Comparison of ENCODE assay signal across 7 mouse cellular contexts in genomic region chr15:98976763-98977758, GRCm38 (mm10). TPM values are rescaled to one million over a fixed set of nuclear protein-coding genes. Genes with fewer than 3 reads are reported as not detected.
DNase-seq lines count a peak whose midpoint lies in the region; ATAC-seq and TF ChIP-seq lines count a peak whose summit lies in the region.

No protein-coding gene starts in this region.

- no peaks in the 10 kb centered on the region for H3K36me3 ChIP-seq in neural tube, embryonic 11.5 days (ENCODE audit: control insufficient read depth, insufficient read depth, low read length)
- H3K36me3 ChIP-seq in embryonic facial prominence, embryonic 14.5 days (ENCODE audit: control insufficient read depth, insufficient read depth, low read length) = no peaks in the 10 kb centered on the region
- H3K36me3 ChIP-seq in kidney, embryonic 15.5 days = no peaks in the 10 kb centered on the region
- H3K36me3 ChIP-seq in stomach, postnatal 0 days (ENCODE audit: control insufficient read depth, insufficient read depth, low read length) = no peaks in the 10 kb centered on the region
- H3K36me3 ChIP-seq in liver, embryonic 12.5 days = no peaks in the 10 kb centered on the region

- no peak overlapping the region for H3K9ac ChIP-seq in neural tube, embryonic 11.5 days (ENCODE audit: low read length)
- H3K9ac ChIP-seq in embryonic facial prominence, embryonic 14.5 days (ENCODE audit: low read depth, low read length) = peak overlapping the region; percentile 5; the same call in 1 of the 2 replicates
- no peak overlapping the region for H3K9ac ChIP-seq in kidney, embryonic 15.5 days
- H3K9ac ChIP-seq in stomach, postnatal 0 days (ENCODE audit: low read length) = no peak overlapping the region
- H3K9ac ChIP-seq in liver, embryonic 12.5 days = no peak overlapping the region

- no peak overlapping the region for H3K4me2 ChIP-seq in neural tube, embryonic 11.5 days (ENCODE audit: low read depth)
- peak overlapping the region; percentile 35 for H3K4me2 ChIP-seq in embryonic facial prominence, embryonic 14.5 days (ENCODE audit: low read depth, low read length)
- H3K4me2 ChIP-seq in kidney, embryonic 15.5 days = peak overlapping the region; percentile 34; the same call in 1 of the 2 replicates
- H3K4me2 ChIP-seq in stomach, postnatal 0 days (replicated peaks; ENCODE audit: low read depth) = no peak overlapping the region
- H3K4me2 ChIP-seq in liver, embryonic 12.5 days = no peak overlapping the region

- H3K27ac ChIP-seq in neural tube, embryonic 11.5 days (ENCODE audit: low read depth, low read length) = peak overlapping the region; percentile 64; the same call in 1 of the 2 replicates
- H3K27ac ChIP-seq in embryonic facial prominence, embryonic 14.5 days (replicated peaks; ENCODE audit: low read depth, low read length) = peak overlapping the region; percentile 69
- peak overlapping the region; percentile 41 for H3K27ac ChIP-seq in kidney, embryonic 15.5 days
- H3K27ac ChIP-seq in stomach, postnatal 0 days (replicated peaks) = 0 out of 2 replicates have a peak overlapping the region, but pooled peaks have one; percentile 49
- no peak overlapping the region for H3K27ac ChIP-seq in liver, embryonic 12.5 days

- no peak for DNase-seq in neural tube, embryonic 11.5 days (ENCODE audit: low spot score)
- no peak for DNase-seq in neural tube, embryonic 10.5 days (ENCODE audit: extremely low spot score, low spot score)
- no peak for DNase-seq in embryonic facial prominence, embryonic 14.5 days (ENCODE audit: low spot score)
- no peak for DNase-seq in stomach, postnatal 0 days (ENCODE audit: low spot score)
- DNase-seq in urinary bladder, adult 18-20 months (ENCODE audit: low spot score in 2 of 2) = no peak

- TF ChIP-seq CTCF in stomach, postnatal 0 days (IDR thresholded peaks at IDR 0.05; ENCODE audit: low read depth) = no peak

- WGBS in neural tube, embryonic 11.5 days = 72% methylated on average over 21 of the region's 21 CpGs
- WGBS in embryonic facial prominence, embryonic 14.5 days = 50% methylated on average over 21 of the region's 21 CpGs
- 64% methylated on average over 21 of the region's 21 CpGs for WGBS in kidney, embryonic 15.5 days
- 66% methylated on average over 21 of the region's 21 CpGs for WGBS in stomach, postnatal 0 days
- 69% methylated on average over 21 of the region's 21 CpGs for WGBS in liver, embryonic 12.5 days (ENCODE audit: insufficient replicate concordance)

- H3K4me1 ChIP-seq in neural tube, embryonic 11.5 days (ENCODE audit: control insufficient read depth, insufficient read depth, low read length) = peaks cover 24% of the 10 kb centered on the region
- H3K4me1 ChIP-seq in embryonic facial prominence, embryonic 14.5 days (ENCODE audit: control insufficient read depth, insufficient read depth, low read length) = peaks cover 27% of the 10 kb centered on the region
- H3K4me1 ChIP-seq in kidney, embryonic 15.5 days = peaks cover 33% of the 10 kb centered on the region
- no peaks in the 10 kb centered on the region for H3K4me1 ChIP-seq in stomach, postnatal 0 days (replicated peaks; ENCODE audit: control insufficient read depth, insufficient read depth)
- H3K4me1 ChIP-seq in liver, embryonic 12.5 days = peaks cover under 1% of the 10 kb centered on the region; the same call in 1 of the 2 replicates

- no peak for TF ChIP-seq EP300 in stomach, postnatal 0 days (optimal IDR thresholded peaks at IDR 0.05)

- no peak for ATAC-seq in neural tube, embryonic 11.5 days (ENCODE audit: insufficient read depth, low FRiP score, low TSS enrichment)
- no peak for ATAC-seq in embryonic facial prominence, embryonic 14.5 days (ENCODE audit: low read depth)
- no peak for ATAC-seq in kidney, embryonic 15.5 days (replicated peaks; ENCODE audit: low FRiP score)
- no peak for ATAC-seq in stomach, postnatal 0 days (ENCODE audit: low FRiP score, low TSS enrichment)
- no peak for ATAC-seq in liver, embryonic 12.5 days

- no peak overlapping the region for H3K4me3 ChIP-seq in neural tube, embryonic 11.5 days (ENCODE audit: low read depth, low read length)
- no peak overlapping the region for H3K4me3 ChIP-seq in embryonic facial prominence, embryonic 14.5 days (ENCODE audit: low read depth, low read length)
- no peak overlapping the region for H3K4me3 ChIP-seq in kidney, embryonic 15.5 days (replicated peaks)
- no peak overlapping the region for H3K4me3 ChIP-seq in stomach, postnatal 0 days (ENCODE audit: low read depth, low read length)
- H3K4me3 ChIP-seq in liver, embryonic 12.5 days = no peak overlapping the region

- no peaks in the 10 kb centered on the region for H3K9me3 ChIP-seq in neural tube, embryonic 11.5 days (ENCODE audit: control insufficient read depth, low read length)
- no peaks in the 10 kb centered on the region for H3K9me3 ChIP-seq in embryonic facial prominence, embryonic 14.5 days (ENCODE audit: control insufficient read depth, low read length)
- no peaks in the 10 kb centered on the region for H3K9me3 ChIP-seq in kidney, embryonic 15.5 days (replicated peaks)
- H3K9me3 ChIP-seq in stomach, postnatal 0 days (ENCODE audit: control insufficient read depth, low read length) = no peaks in the 10 kb centered on the region
- H3K9me3 ChIP-seq in liver, embryonic 12.5 days (replicated peaks) = no peaks in the 10 kb centered on the region

- no peaks in the 10 kb centered on the region for H3K27me3 ChIP-seq in neural tube, embryonic 11.5 days (ENCODE audit: control insufficient read depth, insufficient read depth, low read length)
- H3K27me3 ChIP-seq in embryonic facial prominence, embryonic 14.5 days (replicated peaks; ENCODE audit: control insufficient read depth, insufficient read depth, low read length) = no peaks in the 10 kb centered on the region
- no peaks in the 10 kb centered on the region for H3K27me3 ChIP-seq in kidney, embryonic 15.5 days
- H3K27me3 ChIP-seq in stomach, postnatal 0 days (ENCODE audit: control insufficient read depth, insufficient read depth, low read length) = no peaks in the 10 kb centered on the region
- 0 out of 2 replicates have a peak, but pooled peaks cover 4% of the 10 kb centered on the region for H3K27me3 ChIP-seq in liver, embryonic 12.5 days (replicated peaks)

RNA-seq across cellular contexts. Expression of gene Tuba1a, which starts 23.6 kb away (rescaled TPM):
- 8,277 and 8,733 TPM in 2 replicates for polyA plus RNA-seq in neural tube, embryonic 11.5 days (2014; fragmentation: Nextera tagmentation; extraction: Ambion mirVana)
- polyA plus RNA-seq in embryonic facial prominence, embryonic 14.5 days (2014; fragmentation: Nextera tagmentation; extraction: Ambion mirVana) = 1,836 and 1,958 TPM in 2 replicates
- polyA plus RNA-seq in kidney, embryonic 15.5 days (2015; fragmentation: Nextera tagmentation; extraction: Ambion mirVana) = 854 and 1,029 TPM in 2 replicates
- polyA plus RNA-seq in stomach, postnatal 0 days (2015; fragmentation: Nextera tagmentation; extraction: Ambion mirVana) = 537 and 602 TPM in 2 replicates
- polyA plus RNA-seq in liver, embryonic 12.5 days (2016; fragmentation: Nextera tagmentation; extraction: Ambion mirVana) = 180 and 181 TPM in 2 replicates

RNA-seq across cellular contexts. Expression of gene Gm49450, which starts 23.7 kb away (rescaled TPM):
- not detected in 2 replicates for polyA plus RNA-seq in neural tube, embryonic 11.5 days (2014; fragmentation: Nextera tagmentation; extraction: Ambion mirVana)
- not detected in 2 replicates for polyA plus RNA-seq in embryonic facial prominence, embryonic 14.5 days (2014; fragmentation: Nextera tagmentation; extraction: Ambion mirVana)
- not detected in 2 replicates for polyA plus RNA-seq in kidney, embryonic 15.5 days (2015; fragmentation: Nextera tagmentation; extraction: Ambion mirVana)
- polyA plus RNA-seq in stomach, postnatal 0 days (2015; fragmentation: Nextera tagmentation; extraction: Ambion mirVana) = not detected in 2 replicates
- polyA plus RNA-seq in liver, embryonic 12.5 days (2016; fragmentation: Nextera tagmentation; extraction: Ambion mirVana) = not detected in 2 replicates

RNA-seq across cellular contexts. Expression of gene Tuba1b, which starts 42.7 kb away (rescaled TPM):
- polyA plus RNA-seq in neural tube, embryonic 11.5 days (2014; fragmentation: Nextera tagmentation; extraction: Ambion mirVana) = 1,967 and 2,051 TPM in 2 replicates
- polyA plus RNA-seq in embryonic facial prominence, embryonic 14.5 days (2014; fragmentation: Nextera tagmentation; extraction: Ambion mirVana) = 1,523 and 1,643 TPM in 2 replicates
- polyA plus RNA-seq in kidney, embryonic 15.5 days (2015; fragmentation: Nextera tagmentation; extraction: Ambion mirVana) = 1,698 and 1,797 TPM in 2 replicates
- polyA plus RNA-seq in stomach, postnatal 0 days (2015; fragmentation: Nextera tagmentation; extraction: Ambion mirVana) = 470 and 552 TPM in 2 replicates
- 1,333 and 1,388 TPM in 2 replicates for polyA plus RNA-seq in liver, embryonic 12.5 days (2016; fragmentation: Nextera tagmentation; extraction: Ambion mirVana)

RNA-seq across cellular contexts. Expression of gene Tuba1c, which starts 52.6 kb away (rescaled TPM):
- 109 and 112 TPM in 2 replicates for polyA plus RNA-seq in neural tube, embryonic 11.5 days (2014; fragmentation: Nextera tagmentation; extraction: Ambion mirVana)
- polyA plus RNA-seq in embryonic facial prominence, embryonic 14.5 days (2014; fragmentation: Nextera tagmentation; extraction: Ambion mirVana) = 133 and 149 TPM in 2 replicates
- 180 and 185 TPM in 2 replicates for polyA plus RNA-seq in kidney, embryonic 15.5 days (2015; fragmentation: Nextera tagmentation; extraction: Ambion mirVana)
- polyA plus RNA-seq in stomach, postnatal 0 days (2015; fragmentation: Nextera tagmentation; extraction: Ambion mirVana) = 145 and 159 TPM in 2 replicates
- polyA plus RNA-seq in liver, embryonic 12.5 days (2016; fragmentation: Nextera tagmentation; extraction: Ambion mirVana) = 242 and 244 TPM in 2 replicates

RNA-seq across cellular contexts. Expression of gene Lmbr1l, which starts 59.0 kb away (rescaled TPM):
- 7.1 and 8.9 TPM in 2 replicates for polyA plus RNA-seq in neural tube, embryonic 11.5 days (2014; fragmentation: Nextera tagmentation; extraction: Ambion mirVana)
- 3.9 and 4.3 TPM in 2 replicates for polyA plus RNA-seq in embryonic facial prominence, embryonic 14.5 days (2014; fragmentation: Nextera tagmentation; extraction: Ambion mirVana)
- polyA plus RNA-seq in kidney, embryonic 15.5 days (2015; fragmentation: Nextera tagmentation; extraction: Ambion mirVana) = 16.4 and 17.6 TPM in 2 replicates
- polyA plus RNA-seq in stomach, postnatal 0 days (2015; fragmentation: Nextera tagmentation; extraction: Ambion mirVana) = 7.7 and 9.4 TPM in 2 replicates
- 4.4 and 4.6 TPM in 2 replicates for polyA plus RNA-seq in liver, embryonic 12.5 days (2016; fragmentation: Nextera tagmentation; extraction: Ambion mirVana)

Comparison
In these comparisons a context has a peak if more than half of its experiments do, and no peak if none do; other contexts are left out.
1. H3K4me2 ChIP-seq: peak in embryonic facial prominence, embryonic 14.5 days (single experiment) and kidney, embryonic 15.5 days (single experiment); none in neural tube, embryonic 11.5 days (single experiment), stomach, postnatal 0 days (single experiment) and liver, embryonic 12.5 days (single experiment).